Mouse (Mus musculus): ENCODE results near the gene Csk. TPM values are rescaled to one million over a fixed set of nuclear protein-coding genes. Genes with fewer than 3 reads are reported as not detected.

Csk gene
- polyA plus RNA-seq, 1 experiment, result 42.4 TPM

DNA sequence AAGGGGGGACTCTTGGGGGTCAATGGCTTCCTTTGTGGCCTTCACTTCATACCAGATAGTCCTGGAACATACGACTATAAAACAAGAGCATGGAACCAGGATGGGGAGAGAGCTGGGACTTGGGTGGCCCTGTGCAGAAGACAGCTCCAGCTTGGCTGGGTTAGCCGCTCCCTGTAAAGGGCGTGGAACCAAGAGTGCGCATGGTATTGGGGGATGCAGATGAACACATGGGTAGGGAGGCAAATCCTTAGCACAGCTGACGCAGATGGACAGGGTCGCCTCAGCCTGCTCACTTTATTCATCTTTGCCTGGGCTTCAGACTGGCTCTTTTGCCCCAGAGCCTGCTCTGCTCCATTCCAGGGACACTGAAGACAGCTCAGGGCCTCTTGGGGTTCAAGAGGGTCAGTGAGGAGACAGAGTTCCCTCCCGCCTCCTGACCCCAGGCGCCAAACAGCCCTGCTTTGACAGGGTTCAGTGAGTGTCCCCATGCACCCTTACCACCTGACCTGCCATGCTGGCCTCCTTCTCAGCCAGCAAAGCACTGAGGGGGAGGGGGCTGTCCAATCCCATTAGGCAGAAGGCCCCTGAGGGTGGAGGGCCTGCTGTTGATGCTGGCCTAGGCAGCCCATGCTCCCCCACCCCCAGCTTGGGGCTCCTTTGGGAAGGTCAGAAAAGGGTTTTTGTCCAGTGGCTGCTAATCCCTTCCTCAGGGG, 54.4 kb downstream of the Csk start:
- Histone ChIP-seq H3K27me3 (replicated peaks; ENCODE audit: control insufficient read depth, insufficient read depth, low read length) (no peaks in the 10 kb centered on the region), H3K4me3 (ENCODE audit: insufficient read depth, low read depth, low read length) (no peak overlapping the region), H3K4me1 (ENCODE audit: control insufficient read depth, insufficient read depth, low read length) (peaks cover 15% of the 10 kb centered on the region), H3K27ac (ENCODE audit: insufficient read depth, low read depth, low read length) (no peak overlapping the region), H3K36me3 (ENCODE audit: control insufficient read depth, insufficient read depth, low read length) (no peaks in the 10 kb centered on the region)
- peak; percentile 73 for DNase-seq
- TF ChIP-seq POLR2A (IDR thresholded peaks at IDR 0.05; ENCODE audit: low read depth, low read length) (no peak), CTCF (conservative IDR thresholded peaks at IDR 0.05; ENCODE audit: insufficient read depth, insufficient read length, low read depth, low read length) (no peak)
- WGBS, result 59% methylated on average over 8 of the region's 8 CpGs

DNA sequence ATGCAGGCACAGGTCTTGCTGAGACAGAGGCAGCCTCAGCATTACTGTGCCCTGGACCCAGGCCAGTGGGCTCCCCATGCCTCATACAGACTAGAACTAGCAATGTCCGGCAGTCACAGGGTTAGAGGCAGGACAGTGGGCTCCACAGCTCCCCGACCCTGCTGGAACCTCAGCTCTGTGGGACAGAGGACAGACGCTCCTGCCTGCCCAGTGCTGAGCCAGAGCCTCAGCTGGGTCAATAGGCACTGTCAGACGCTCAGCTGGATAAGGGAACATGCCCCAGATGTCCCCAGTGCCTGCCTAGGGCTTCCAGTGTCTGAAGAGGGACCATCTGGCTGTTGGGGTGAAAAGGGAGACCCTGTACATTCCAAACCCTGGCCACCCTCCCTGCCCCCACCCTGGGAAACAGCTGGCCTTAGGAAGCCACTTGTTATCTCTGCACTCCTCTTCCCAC, 55.5 kb downstream of the Csk start:
- Histone ChIP-seq H3K4me3 (ENCODE audit: insufficient read depth, low read depth, low read length) (no peak overlapping the region), H3K36me3 (ENCODE audit: control insufficient read depth, insufficient read depth, low read length) (no peaks in the 10 kb centered on the region), H3K4me1 (ENCODE audit: control insufficient read depth, insufficient read depth, low read length) (peaks cover 20% of the 10 kb centered on the region), H3K27me3 (replicated peaks; ENCODE audit: control insufficient read depth, insufficient read depth, low read length) (no peaks in the 10 kb centered on the region), H3K27ac (ENCODE audit: insufficient read depth, low read depth, low read length) (no peak overlapping the region)
- TF ChIP-seq CTCF (conservative IDR thresholded peaks at IDR 0.05; ENCODE audit: insufficient read depth, insufficient read length, low read depth, low read length) (no peak), POLR2A (IDR thresholded peaks at IDR 0.05; ENCODE audit: low read depth, low read length) (no peak)
- WGBS, result 47% methylated on average over 4 of the region's 4 CpGs
- peak; percentile 42 for DNase-seq

DNA sequence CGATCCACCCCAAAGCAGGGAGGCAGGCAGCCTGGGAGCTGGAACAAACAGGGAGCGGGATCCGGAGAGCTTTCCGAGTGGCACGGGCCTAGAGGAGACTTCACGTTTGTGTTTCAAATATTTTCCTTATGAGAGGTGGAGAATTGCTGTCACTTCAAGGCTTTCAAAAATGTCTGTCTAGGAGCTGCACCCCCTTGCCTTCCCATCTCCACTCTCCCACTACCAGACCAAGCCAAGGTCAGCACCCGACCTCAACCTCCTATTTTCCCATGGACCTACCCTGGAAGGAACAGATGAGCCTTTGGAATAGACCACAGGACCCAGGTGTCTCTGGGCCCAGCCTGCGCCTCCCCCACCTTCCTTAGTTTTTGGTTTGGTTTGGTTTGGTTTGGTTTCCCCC, 56.2 kb downstream of the Csk start:
- 86% methylated on average over 8 of the region's 8 CpGs for WGBS
- Histone ChIP-seq H3K27me3 (replicated peaks; ENCODE audit: control insufficient read depth, insufficient read depth, low read length) (no peaks in the 10 kb centered on the region), H3K36me3 (ENCODE audit: control insufficient read depth, insufficient read depth, low read length) (no peaks in the 10 kb centered on the region), H3K4me3 (ENCODE audit: insufficient read depth, low read depth, low read length) (no peak overlapping the region), H3K4me1 (ENCODE audit: control insufficient read depth, insufficient read depth, low read length) (peaks cover 20% of the 10 kb centered on the region), H3K27ac (ENCODE audit: insufficient read depth, low read depth, low read length) (no peak overlapping the region)
- DNase-seq, result no peak
- TF ChIP-seq CTCF (conservative IDR thresholded peaks at IDR 0.05; ENCODE audit: insufficient read depth, insufficient read length, low read depth, low read length), result no peak
- TF ChIP-seq POLR2A (IDR thresholded peaks at IDR 0.05; ENCODE audit: low read depth, low read length), result no peak

DNA sequence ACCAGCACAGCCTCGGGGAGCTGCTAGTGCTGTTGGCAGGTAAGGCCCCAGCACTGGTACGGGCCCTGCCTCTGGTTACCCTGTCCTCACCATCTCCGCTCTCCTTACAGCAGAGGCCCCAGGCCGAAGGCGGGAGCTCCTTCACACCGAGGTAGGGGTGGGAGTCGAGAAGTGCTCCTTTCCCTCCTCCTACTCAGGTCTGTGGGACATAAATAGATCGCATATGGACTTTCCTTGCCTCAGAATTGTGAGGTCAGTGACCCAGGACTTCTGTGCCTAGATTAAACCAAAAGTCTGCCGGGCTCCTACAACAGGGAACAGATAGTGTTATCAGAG, 59.3 kb downstream of the Csk start:
- 49% methylated on average over 9 of the region's 9 CpGs for WGBS
- TF ChIP-seq POLR2A (IDR thresholded peaks at IDR 0.05; ENCODE audit: low read depth, low read length), result no peak
- no peak for TF ChIP-seq CTCF (conservative IDR thresholded peaks at IDR 0.05; ENCODE audit: insufficient read depth, insufficient read length, low read depth, low read length)
- H3K4me1 ChIP-seq (ENCODE audit: control insufficient read depth, insufficient read depth, low read length), result peaks cover 12% of the 10 kb centered on the region
- no peak overlapping the region for H3K27ac ChIP-seq (ENCODE audit: insufficient read depth, low read depth, low read length)
- DNase-seq, result no peak
- no peaks in the 10 kb centered on the region for H3K36me3 ChIP-seq (ENCODE audit: control insufficient read depth, insufficient read depth, low read length)
- no peak overlapping the region for H3K4me3 ChIP-seq (ENCODE audit: insufficient read depth, low read depth, low read length)
- no peaks in the 10 kb centered on the region for H3K27me3 ChIP-seq (replicated peaks; ENCODE audit: control insufficient read depth, insufficient read depth, low read length)

DNA sequence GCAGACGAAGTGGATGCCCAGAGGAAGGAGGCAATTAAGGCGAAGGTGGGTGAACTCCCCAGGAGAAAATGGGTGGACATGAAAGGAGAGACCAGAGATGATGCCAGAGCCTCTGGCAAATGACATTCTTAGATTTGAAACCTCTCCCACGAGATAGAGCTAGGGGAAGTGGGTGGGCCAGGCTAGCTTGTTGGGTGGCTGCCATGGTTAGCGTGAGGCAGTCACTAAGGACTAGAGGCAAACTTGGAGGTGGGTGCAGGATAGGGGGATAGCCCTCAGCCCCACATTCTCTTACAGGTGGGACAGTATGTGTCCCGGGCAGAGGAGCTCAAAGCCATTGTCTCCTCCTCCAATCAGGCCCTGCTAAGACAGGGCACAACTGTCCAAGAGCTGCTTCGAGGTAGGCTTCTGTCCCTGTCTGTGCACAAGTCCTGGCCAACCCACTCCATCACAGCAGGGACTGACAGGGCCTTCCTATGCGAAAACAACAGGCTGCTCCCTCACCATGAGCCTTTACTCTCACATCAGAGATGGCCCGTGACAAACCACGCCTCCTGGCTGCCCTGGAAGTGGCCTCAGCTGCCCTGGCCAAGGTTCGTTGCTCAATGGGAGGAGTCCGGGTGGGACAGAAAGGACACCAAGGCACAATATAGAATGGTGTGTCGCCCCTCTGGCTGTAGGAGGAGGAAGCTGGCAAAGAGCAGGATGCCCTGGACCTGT, 59.8 kb downstream of the Csk start:
- no peaks in the 10 kb centered on the region for H3K36me3 ChIP-seq (ENCODE audit: control insufficient read depth, insufficient read depth, low read length)
- no peaks in the 10 kb centered on the region for H3K27me3 ChIP-seq (replicated peaks; ENCODE audit: control insufficient read depth, insufficient read depth, low read length)
- no peak for TF ChIP-seq CTCF (conservative IDR thresholded peaks at IDR 0.05; ENCODE audit: insufficient read depth, insufficient read length, low read depth, low read length)
- no peak for TF ChIP-seq POLR2A (IDR thresholded peaks at IDR 0.05; ENCODE audit: low read depth, low read length)
- no peak overlapping the region for H3K27ac ChIP-seq (ENCODE audit: insufficient read depth, low read depth, low read length)
- H3K4me1 ChIP-seq (ENCODE audit: control insufficient read depth, insufficient read depth, low read length), result peaks cover 13% of the 10 kb centered on the region
- no peak overlapping the region for H3K4me3 ChIP-seq (ENCODE audit: insufficient read depth, low read depth, low read length)
- peak; percentile 86 for DNase-seq
- WGBS, result 47% methylated on average over 12 of the region's 12 CpGs

DNA sequence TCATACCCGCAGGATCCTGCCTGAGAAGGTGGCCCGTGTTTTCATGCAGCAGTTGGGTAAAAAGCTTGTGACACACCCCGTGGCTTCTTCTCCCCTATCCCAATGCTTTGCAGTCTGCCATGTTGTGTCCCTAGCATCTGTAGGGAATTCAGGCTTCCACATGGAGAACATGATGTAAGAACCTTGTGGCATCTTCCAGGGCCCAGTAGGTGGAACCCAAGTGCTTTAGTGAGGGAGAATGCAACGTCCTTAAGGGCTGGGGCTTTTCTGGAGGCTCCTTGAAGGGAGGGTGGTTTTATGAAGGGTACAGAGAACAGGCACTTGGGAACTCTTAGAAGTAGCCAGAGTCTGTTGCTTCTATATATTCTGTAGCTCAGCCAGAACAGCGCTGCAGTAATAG, 62.7 kb downstream of the Csk start:
- no peak for DNase-seq
- H3K27me3 ChIP-seq (replicated peaks; ENCODE audit: control insufficient read depth, insufficient read depth, low read length), result no peaks in the 10 kb centered on the region
- 54% methylated on average over 5 of the region's 5 CpGs for WGBS
- H3K36me3 ChIP-seq (ENCODE audit: control insufficient read depth, insufficient read depth, low read length), result no peaks in the 10 kb centered on the region
- peaks cover 13% of the 10 kb centered on the region for H3K4me1 ChIP-seq (ENCODE audit: control insufficient read depth, insufficient read depth, low read length)
- H3K27ac ChIP-seq (ENCODE audit: insufficient read depth, low read depth, low read length), result no peak overlapping the region
- no peak overlapping the region for H3K4me3 ChIP-seq (ENCODE audit: insufficient read depth, low read depth, low read length)
- peak; percentile 33; the same call in 1 of the 2 replicates for TF ChIP-seq CTCF (conservative IDR thresholded peaks at IDR 0.05; ENCODE audit: insufficient read depth, insufficient read length, low read depth, low read length)
- TF ChIP-seq POLR2A (IDR thresholded peaks at IDR 0.05; ENCODE audit: low read depth, low read length), result no peak

All from kidney, adult 2 months (tissue).